Mouse (Mus musculus): ENCODE data around the gene Zbtb44. TPM values are rescaled to one million over a fixed set of nuclear protein-coding genes. Genes with fewer than 3 reads are reported as not detected.

Gene Zbtb44
- polyA plus RNA-seq, 1 experiment from 2014 or later = 4.4 TPM

DNA sequence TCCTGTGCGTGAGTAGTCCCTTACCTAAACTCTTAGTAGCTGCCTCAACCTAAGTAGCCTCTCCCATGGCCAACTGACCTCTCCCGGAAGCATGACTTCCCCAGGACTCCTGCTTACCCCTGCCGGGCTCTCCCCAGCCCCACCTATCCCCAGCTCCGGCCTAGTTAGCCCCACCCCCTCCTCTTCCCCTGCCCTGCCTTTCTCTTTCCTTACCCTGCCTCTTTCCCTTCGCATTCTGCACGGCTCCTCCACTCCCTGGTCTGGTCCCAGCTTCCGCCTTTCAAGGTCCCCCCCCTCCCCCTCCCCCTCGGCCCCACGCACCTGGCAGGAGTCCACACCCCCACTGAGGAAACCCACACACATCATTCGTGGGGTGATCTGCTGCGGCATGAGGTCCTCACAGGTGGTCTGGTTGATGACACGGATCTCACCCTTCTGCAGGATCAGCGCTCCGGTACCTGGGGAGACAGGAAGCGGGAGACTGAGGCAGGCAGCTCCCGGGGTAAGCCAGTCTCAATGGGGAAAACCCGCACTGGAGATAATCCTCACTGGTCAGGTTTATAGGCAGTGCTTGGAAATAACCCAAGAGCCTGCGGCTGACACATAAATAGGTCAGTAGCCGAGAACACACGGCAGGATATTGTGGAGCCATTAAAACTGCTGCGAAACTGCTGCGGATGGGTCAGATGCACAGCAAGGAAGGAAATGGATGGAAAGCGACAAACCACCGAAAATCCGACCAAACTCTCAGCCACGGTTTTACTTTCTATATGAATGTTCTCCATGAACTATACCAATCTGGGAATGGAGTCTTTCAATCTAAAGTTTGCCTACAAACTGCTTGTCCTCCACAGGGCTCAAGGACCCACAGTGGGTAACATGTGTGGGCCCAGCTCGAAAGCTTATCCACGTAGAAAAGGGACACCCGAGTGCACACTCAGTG, 59.9 kb downstream of the Zbtb44 start:
- H3K27me3 ChIP-seq (ENCODE audit: control insufficient read depth, insufficient read depth, low read length) = no peaks in the 10 kb centered on the region
- no peak overlapping the region for H3K4me2 ChIP-seq (replicated peaks)
- no peak overlapping the region for H3K9ac ChIP-seq
- DNase-seq (ENCODE audit: low spot score) (no peak), ATAC-seq (ENCODE audit: low FRiP score) (no peak)
- no peaks in the 10 kb centered on the region for H3K4me1 ChIP-seq (replicated peaks; ENCODE audit: control insufficient read depth, insufficient read depth, low read length)
- no peaks in the 10 kb centered on the region for H3K9me3 ChIP-seq (ENCODE audit: control insufficient read depth, low read length)
- 77% methylated on average over 29 of the region's 29 CpGs for WGBS
- H3K36me3 ChIP-seq (replicated peaks; ENCODE audit: control insufficient read depth, insufficient read depth) = no peaks in the 10 kb centered on the region
- no peak overlapping the region for H3K4me3 ChIP-seq (replicated peaks; ENCODE audit: low read length)
- H3K27ac ChIP-seq = no peak overlapping the region

DNA sequence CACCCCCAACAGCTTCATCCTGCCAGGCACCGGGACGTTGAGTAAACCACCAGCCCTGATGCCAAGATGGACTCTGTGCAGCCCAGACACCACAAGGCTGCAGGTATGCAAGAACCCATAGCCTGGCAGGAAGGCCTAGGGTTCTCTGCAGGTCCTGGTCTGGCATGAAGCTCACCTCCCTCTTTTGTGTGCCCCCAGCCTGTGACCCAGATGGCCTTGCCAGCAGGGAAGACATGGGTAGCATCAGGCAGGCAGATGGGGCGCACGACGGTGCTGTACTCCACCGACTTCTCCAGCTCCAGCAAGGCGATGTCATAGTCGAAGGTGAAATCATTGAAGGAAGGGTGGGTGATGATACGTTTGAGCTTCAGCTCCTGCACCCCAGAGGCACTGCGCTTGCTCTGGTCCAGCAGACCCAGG, 60.7 kb downstream of the Zbtb44 start:
- DNase-seq (ENCODE audit: low spot score) (no peak), ATAC-seq (ENCODE audit: low FRiP score) (no peak)
- no peak overlapping the region for H3K27ac ChIP-seq
- H3K36me3 ChIP-seq (replicated peaks; ENCODE audit: control insufficient read depth, insufficient read depth) = no peaks in the 10 kb centered on the region
- H3K9me3 ChIP-seq (ENCODE audit: control insufficient read depth, low read length) = no peaks in the 10 kb centered on the region
- H3K4me2 ChIP-seq (replicated peaks) = no peak overlapping the region
- 95% methylated on average over 10 of the region's 10 CpGs for WGBS
- no peak overlapping the region for H3K9ac ChIP-seq
- no peak overlapping the region for H3K4me3 ChIP-seq (replicated peaks; ENCODE audit: low read length)
- H3K4me1 ChIP-seq (replicated peaks; ENCODE audit: control insufficient read depth, insufficient read depth, low read length) = no peaks in the 10 kb centered on the region
- H3K27me3 ChIP-seq (ENCODE audit: control insufficient read depth, insufficient read depth, low read length) = no peaks in the 10 kb centered on the region

DNA sequence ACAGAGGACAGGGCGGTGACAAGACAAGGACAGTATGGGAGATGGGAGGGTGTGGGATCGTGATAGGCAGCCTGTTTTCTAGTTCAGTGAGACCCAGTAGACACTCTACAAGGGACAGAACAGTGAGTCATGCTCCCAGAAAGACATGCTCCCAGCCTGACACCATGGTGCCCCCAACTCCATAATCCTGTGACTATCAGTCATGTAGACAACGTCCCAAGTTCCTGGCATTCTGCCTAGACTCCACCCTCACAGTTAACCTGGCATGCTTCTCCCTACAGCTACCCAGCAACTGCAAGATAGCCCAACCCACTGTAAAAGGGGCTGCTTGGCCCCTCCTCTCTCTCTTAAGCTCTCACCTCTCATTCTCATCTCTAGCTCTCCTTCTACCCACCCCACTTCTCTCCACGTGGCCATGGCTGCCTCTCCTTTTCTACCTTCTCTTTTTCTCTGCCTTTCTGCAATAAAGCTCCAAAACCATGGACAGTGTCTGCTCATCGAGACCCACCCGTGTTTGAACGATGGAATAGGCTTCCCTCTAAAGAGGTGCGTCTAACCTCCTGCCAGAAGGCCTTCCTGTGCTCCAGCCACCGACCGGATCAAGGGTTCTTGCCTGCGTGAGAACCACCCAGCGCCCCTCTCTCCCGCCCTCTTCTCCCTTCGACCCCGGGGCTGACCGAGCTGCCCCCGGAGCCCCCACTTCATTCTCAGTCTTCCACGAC, 61.8 kb downstream of the Zbtb44 start:
- 93% methylated on average over 18 of the region's 18 CpGs for WGBS

DNA sequence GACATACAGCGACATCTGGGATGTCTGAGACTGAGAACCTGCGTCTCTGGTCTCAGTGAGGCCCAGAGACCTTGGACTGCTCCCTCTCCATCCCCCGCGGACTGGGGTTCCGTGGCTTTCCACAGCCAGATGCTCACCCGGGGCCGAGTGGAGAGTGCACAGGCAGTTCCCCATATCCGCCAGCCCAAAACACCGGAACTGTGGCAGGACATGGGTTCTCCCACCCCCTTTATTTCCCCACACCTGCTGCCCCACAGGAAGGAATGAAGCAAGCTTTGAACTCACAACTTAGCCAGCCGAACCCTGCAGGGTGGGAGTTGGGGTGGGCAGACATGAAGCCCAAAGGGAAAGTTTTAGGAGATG, 62.4 kb downstream of the Zbtb44 start:
- no peaks in the 10 kb centered on the region for H3K27me3 ChIP-seq (ENCODE audit: control insufficient read depth, insufficient read depth, low read length)
- no peak overlapping the region for H3K27ac ChIP-seq
- no peaks in the 10 kb centered on the region for H3K4me1 ChIP-seq (replicated peaks; ENCODE audit: control insufficient read depth, insufficient read depth, low read length)
- H3K4me3 ChIP-seq (replicated peaks; ENCODE audit: low read length) = no peak overlapping the region
- H3K9me3 ChIP-seq (ENCODE audit: control insufficient read depth, low read length) = no peaks in the 10 kb centered on the region
- 90% methylated on average over 10 of the region's 10 CpGs for WGBS
- H3K9ac ChIP-seq = no peak overlapping the region
- no peak for DNase-seq (ENCODE audit: low spot score)
- no peaks in the 10 kb centered on the region for H3K36me3 ChIP-seq (replicated peaks; ENCODE audit: control insufficient read depth, insufficient read depth)
- no peak overlapping the region for H3K4me2 ChIP-seq (replicated peaks)
- ATAC-seq (ENCODE audit: low FRiP score) = no peak

More for the DNA sequence above, 61.8 kb downstream of the Zbtb44 start:
- Histone ChIP-seq H3K4me2 (replicated peaks) (no peak overlapping the region), H3K9ac (no peak overlapping the region), H3K27ac (no peak overlapping the region), H3K27me3 (ENCODE audit: control insufficient read depth, insufficient read depth, low read length) (no peaks in the 10 kb centered on the region), H3K4me1 (replicated peaks; ENCODE audit: control insufficient read depth, insufficient read depth, low read length) (no peaks in the 10 kb centered on the region), H3K4me3 (replicated peaks; ENCODE audit: low read length) (no peak overlapping the region), H3K9me3 (ENCODE audit: control insufficient read depth, low read length) (no peaks in the 10 kb centered on the region), H3K36me3 (replicated peaks; ENCODE audit: control insufficient read depth, insufficient read depth) (no peaks in the 10 kb centered on the region)
- ATAC-seq (ENCODE audit: low FRiP score) = no peak
- no peak for DNase-seq (ENCODE audit: low spot score)

DNA sequence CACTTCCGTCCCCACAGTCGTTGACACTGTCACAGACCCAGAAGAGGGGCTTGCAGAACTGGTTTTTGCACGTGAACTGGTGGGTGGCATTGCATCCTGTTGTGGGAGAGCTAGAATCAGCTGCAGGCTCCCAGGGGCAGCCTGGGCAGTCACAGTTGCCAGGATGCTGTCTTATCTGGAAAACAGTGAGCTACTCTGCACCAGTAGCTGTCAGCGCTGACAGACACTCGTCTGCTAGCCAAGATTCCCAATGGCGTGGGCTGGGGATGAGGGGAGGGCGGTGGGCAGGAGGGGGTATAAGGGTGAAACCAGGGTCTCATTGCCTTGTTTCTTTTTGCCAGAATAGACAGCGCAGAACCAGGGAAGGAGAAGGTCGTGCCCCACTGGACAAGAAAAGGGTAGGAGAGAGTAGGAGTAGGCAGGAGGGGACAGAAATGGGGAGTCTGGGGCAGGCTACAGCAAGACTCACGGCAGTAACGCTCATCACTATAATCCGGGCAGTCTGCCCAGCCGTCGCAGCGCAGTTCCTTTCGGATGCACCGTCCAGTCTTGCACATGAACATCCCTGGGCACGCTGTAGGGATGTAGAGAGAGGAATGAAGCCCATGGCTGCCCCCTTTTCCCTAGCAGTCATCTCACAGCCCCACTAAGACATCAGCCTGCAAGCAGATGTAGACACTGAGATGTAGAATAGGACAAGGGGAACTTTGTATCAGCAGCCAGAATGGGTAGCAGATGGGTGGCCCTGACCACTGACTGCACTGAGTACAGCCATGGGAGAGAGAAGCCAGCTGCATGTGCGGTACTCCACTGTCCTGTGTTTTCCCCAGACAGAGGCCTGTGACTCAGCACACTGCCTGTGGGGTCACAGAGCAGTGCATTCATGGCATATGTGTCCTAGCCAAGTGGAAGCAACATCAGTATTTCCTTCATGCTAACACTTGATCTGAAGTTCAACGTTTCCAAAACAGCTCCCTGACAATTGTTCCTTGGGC, 66.9 kb downstream of the Zbtb44 start:
- Histone ChIP-seq H3K4me2 (replicated peaks) (no peak overlapping the region), H3K4me3 (replicated peaks; ENCODE audit: low read length) (no peak overlapping the region), H3K4me1 (replicated peaks; ENCODE audit: control insufficient read depth, insufficient read depth, low read length) (no peaks in the 10 kb centered on the region), H3K9me3 (ENCODE audit: control insufficient read depth, low read length) (no peaks in the 10 kb centered on the region), H3K36me3 (replicated peaks; ENCODE audit: control insufficient read depth, insufficient read depth) (no peaks in the 10 kb centered on the region), H3K27ac (no peak overlapping the region), H3K27me3 (ENCODE audit: control insufficient read depth, insufficient read depth, low read length) (no peaks in the 10 kb centered on the region), H3K9ac (no peak overlapping the region)
- DNase-seq (ENCODE audit: low spot score) = no peak
- peak; percentile 51; the same call in 1 of the 2 replicates for ATAC-seq (ENCODE audit: low FRiP score)
- 73% methylated on average over 20 of the region's 20 CpGs for WGBS

DNA sequence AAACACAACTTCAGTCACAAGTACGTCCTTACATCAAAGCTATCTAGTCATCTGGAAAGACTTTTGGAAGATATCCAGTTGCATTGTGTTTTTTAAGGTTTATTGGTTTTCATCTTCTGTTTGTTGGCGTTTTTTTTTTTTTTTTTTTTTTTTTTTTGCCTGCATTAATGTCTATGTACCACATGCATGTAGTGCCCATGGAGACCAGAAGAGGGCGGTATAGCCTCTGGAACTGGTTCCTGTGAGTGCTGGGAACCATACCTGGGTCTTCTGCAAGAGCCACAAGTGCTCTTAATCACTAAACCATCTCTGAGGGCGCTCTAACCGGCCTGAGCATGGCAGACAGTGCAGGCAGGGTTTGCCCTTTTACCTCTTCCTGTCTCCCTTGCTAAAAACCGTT, 67.7 kb downstream of the Zbtb44 start:
- Histone ChIP-seq H3K36me3 (replicated peaks; ENCODE audit: control insufficient read depth, insufficient read depth) (no peaks in the 10 kb centered on the region), H3K9me3 (ENCODE audit: control insufficient read depth, low read length) (no peaks in the 10 kb centered on the region), H3K4me3 (replicated peaks; ENCODE audit: low read length) (no peak overlapping the region), H3K4me1 (replicated peaks; ENCODE audit: control insufficient read depth, insufficient read depth, low read length) (no peaks in the 10 kb centered on the region), H3K4me2 (replicated peaks) (no peak overlapping the region), H3K27ac (no peak overlapping the region), H3K9ac (no peak overlapping the region), H3K27me3 (ENCODE audit: control insufficient read depth, insufficient read depth, low read length) (no peaks in the 10 kb centered on the region)
- DNase-seq (ENCODE audit: low spot score) = no peak
- 80% methylated on average over 6 of the region's 6 CpGs for WGBS
- ATAC-seq (ENCODE audit: low FRiP score) = no peak

DNA sequence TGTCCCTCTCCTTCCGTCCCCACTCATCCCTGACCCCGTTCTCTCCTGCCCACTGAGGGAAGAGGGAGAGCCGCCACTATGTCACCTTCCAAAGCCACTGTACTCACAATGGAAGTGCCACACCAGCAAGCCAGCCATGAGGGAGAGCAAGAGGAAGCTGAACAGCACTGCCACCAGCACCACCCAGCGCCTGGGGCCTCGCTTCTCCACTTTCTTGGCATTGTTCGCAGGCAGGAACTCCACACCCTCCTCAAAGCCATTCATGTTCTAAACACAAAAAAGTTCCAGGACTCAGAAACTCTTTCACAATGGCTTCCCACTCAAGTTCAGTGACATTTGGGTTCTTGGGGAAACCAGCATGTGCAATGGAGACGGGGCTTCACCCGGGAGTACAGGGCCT, 78.0 kb downstream of the Zbtb44 start:
- no peak overlapping the region for H3K27ac ChIP-seq
- H3K4me3 ChIP-seq (replicated peaks; ENCODE audit: low read length) = no peak overlapping the region
- no peaks in the 10 kb centered on the region for H3K36me3 ChIP-seq (replicated peaks; ENCODE audit: control insufficient read depth, insufficient read depth)
- WGBS = 88% methylated on average over 8 of the region's 8 CpGs
- H3K4me2 ChIP-seq (replicated peaks) = no peak overlapping the region
- no peaks in the 10 kb centered on the region for H3K9me3 ChIP-seq (ENCODE audit: control insufficient read depth, low read length)
- DNase-seq (ENCODE audit: low spot score) (no peak), ATAC-seq (ENCODE audit: low FRiP score) (no peak)
- H3K9ac ChIP-seq = no peak overlapping the region
- no peaks in the 10 kb centered on the region for H3K4me1 ChIP-seq (replicated peaks; ENCODE audit: control insufficient read depth, insufficient read depth, low read length)
- H3K27me3 ChIP-seq (ENCODE audit: control insufficient read depth, insufficient read depth, low read length) = no peaks in the 10 kb centered on the region

DNA sequence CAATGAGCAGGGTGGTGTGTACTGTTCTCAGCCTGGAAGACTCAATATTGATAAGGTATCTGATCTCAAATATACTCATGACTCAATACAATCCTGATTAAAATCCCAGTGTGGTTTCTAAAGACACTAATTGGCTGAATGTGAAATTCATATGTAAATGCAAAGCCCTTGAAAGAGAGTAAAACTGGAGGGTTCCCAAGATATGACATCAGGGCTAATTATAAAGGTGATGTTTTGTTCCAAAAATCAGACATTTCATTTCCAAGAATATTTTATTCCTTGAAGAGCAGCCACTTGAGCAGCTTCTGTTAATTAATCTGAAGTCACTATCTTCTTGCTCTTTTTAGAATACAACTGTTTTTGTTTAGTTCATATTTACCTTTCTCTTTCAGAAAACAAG, 85.1 kb downstream of the Zbtb44 start:
- Histone ChIP-seq H3K4me1 (replicated peaks; ENCODE audit: control insufficient read depth, insufficient read depth, low read length) (no peaks in the 10 kb centered on the region), H3K4me2 (replicated peaks) (no peak overlapping the region), H3K9me3 (ENCODE audit: control insufficient read depth, low read length) (no peaks in the 10 kb centered on the region), H3K9ac (no peak overlapping the region), H3K27me3 (ENCODE audit: control insufficient read depth, insufficient read depth, low read length) (no peaks in the 10 kb centered on the region), H3K4me3 (replicated peaks; ENCODE audit: low read length) (no peak overlapping the region), H3K27ac (no peak overlapping the region), H3K36me3 (replicated peaks; ENCODE audit: control insufficient read depth, insufficient read depth) (no peaks in the 10 kb centered on the region)
- DNase-seq (ENCODE audit: low spot score) (no peak), ATAC-seq (ENCODE audit: low FRiP score) (no peak)

DNA sequence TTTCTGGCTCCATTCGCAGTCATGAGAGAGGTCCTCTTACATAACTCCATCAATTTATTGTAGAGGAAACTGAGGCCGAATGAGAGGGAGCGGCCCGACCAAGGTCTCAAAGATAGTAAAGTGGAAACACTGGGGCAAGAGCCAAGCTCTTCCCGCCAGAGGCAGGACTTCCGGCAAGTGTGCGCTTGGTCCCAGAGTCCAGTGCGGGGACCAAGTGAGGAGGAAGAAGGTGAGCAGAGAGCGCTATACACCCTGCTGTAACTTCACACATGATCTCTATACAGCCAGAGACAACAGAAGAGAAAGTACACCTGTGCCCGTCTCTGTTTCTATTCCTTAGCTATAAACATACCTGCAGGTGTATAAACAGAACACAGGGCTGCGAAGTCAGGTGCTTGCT, 86.6 kb downstream of the Zbtb44 start:
- Histone ChIP-seq H3K4me1 (replicated peaks; ENCODE audit: control insufficient read depth, insufficient read depth, low read length) (no peaks in the 10 kb centered on the region), H3K9me3 (ENCODE audit: control insufficient read depth, low read length) (no peaks in the 10 kb centered on the region), H3K27ac (no peak overlapping the region), H3K36me3 (replicated peaks; ENCODE audit: control insufficient read depth, insufficient read depth) (no peaks in the 10 kb centered on the region), H3K4me3 (replicated peaks; ENCODE audit: low read length) (no peak overlapping the region), H3K9ac (no peak overlapping the region), H3K27me3 (ENCODE audit: control insufficient read depth, insufficient read depth, low read length) (no peaks in the 10 kb centered on the region), H3K4me2 (replicated peaks) (no peak overlapping the region)
- no peak for DNase-seq (ENCODE audit: low spot score)
- no peak for ATAC-seq (ENCODE audit: low FRiP score)
- 94% methylated on average over 11 of the region's 11 CpGs for WGBS
